Mouse (Mus musculus) CD4-positive, CD25-positive, alpha-beta regulatory T cell, adult 9 weeks (primary cell): Measurements from ENCODE around the gene Stag1. TPM values are rescaled to one million over a fixed set of nuclear protein-coding genes. Genes with fewer than 3 reads are reported as not detected.

Experiments
- polyA plus RNA-seq: library from polyadenylated mRNA; unstranded; fragments of 100-300 nt; shearing (Covaris generic); gene quantifications from one replicate; pipeline ENCODE4 v1.2.1, GENCODE M21; 2017

The Stag1 gene
- polyA plus RNA-seq = 136 TPM

DNA sequence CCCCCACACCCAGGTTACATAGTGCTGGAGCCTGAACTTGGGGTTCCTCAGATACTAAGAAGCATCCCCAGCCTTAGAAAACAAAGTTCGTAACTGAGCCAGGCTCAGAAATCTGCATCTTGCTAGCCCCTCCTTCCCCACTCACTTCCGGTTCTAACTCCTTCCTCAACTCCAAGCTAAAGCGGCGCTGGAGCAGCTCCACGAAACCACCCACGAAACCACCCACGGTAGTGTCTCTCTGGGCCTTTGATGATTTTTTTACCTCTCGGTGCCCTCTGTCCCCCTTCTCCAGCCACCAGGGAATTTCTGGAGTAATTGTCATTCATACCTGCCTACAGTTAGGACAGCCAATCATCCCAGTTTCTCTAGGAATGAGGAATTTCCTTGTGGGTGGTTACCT, at the start of gene Stag1:
Gene Stag1 (plus strand): TSS at position 253 of the 400 bp plus-strand sequence.

DNA sequence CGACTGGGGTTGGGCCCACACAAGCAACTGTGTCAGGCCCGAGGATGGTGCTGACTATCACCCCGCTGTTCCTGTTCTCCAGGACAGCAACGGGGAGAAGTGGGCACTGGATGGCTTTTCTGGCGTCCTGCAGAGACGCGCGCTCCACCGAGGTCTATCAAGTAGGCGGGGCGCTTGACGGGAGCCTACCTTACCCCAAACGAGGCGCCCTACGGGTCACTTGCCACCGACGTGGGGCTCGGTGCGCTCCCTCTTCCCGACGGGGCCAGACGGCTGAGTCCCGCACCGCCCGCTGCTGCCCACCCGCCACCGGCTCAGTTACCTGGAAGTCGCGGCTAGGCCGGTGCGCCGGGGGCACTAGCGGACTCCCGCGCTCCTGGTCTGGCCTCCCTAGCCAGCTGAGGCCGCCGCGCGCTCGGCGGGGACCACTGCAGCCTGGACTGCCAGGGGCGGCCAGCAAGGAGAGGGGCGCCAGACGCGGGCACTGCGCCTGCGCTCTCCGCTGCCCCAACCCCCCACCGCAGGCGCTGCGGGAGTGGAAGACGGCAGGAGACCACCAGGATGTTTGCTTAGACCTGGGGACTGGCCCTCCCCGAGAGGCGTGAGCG, 26.9 kb upstream of the Stag1 start, which contains the start of gene Slc35g2:
Gene Slc35g2 (minus strand): TSS at position 465 of the 608 bp plus-strand sequence.

Other genes starting within 250 kb of the Stag1 start
- gene Il20rb, start 111.0 kb upstream of the Stag1 start, polyA plus RNA-seq = 1.9 TPM
- gene Nck1, start 51.7 kb upstream of the Stag1 start, polyA plus RNA-seq = 90.1 TPM
- not detected for gene Slc35g2, start 26.7 kb upstream of the Stag1 start, polyA plus RNA-seq